Mouse (Mus musculus): ENCODE results near the gene Ear14.
A peak's percentile ranks its signal among the peaks of the same experiment; 100 is the strongest.
"Not testable (repeated sequence)": the region's sequence is repeated elsewhere in the genome, so short reads cannot be mapped to it uniquely, and the experiment has no call there.

The Ear14 gene

DNA sequence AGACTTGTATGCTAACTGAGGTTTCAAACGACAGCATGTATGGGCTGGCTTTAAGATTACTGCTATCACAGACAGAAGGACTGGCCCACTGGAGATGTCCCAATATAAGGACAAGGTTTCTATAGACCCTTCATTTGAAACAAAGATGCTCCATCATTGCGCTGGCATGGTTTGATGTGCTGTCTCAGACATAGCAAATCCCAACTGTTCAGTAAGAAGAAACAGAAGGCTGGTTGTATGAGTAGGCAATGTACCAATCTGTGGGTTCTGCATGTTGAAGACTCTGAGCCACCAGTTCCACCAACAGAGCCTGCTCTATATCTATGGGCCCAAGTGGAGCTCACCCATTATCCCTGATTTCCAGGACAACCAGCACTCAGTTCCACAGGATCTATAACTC, at the start of gene Ear14:
TSS of gene Ear14 (plus strand) at position 277 of the 400 bp plus-strand sequence.
- DNase-seq (ENCODE audit: low read depth) = no peak

DNA sequence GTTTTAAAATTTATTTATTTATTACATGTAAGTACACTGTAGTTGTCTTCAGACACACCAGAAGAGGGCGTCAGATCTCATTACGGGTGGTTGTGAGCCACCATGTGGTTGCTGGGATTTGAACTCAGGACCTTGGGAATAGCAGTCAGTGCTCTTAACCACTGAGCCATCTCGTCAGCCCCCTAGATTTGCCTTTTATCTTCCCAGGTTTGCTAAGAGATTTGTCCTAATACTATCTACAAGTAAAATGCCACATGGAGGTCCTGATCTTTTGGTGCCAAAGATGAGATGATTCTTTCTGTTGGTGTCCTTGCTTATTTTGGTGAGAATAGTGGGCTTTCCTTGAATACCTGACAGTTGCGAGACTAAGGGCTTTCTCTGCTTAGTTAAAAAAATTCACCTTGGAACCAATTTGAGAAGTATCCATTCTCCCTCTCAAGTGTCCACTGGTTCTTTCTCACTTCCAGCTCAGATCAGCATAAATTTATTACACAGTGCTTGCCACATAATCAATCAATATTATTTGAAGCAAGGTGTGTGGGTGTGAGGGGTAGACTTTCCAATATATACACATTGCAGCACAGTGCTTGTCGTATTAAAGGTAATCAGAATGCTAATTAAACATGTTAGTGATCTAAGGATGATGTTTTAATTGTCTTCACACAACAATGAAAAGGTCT, 47.0 kb upstream of the Ear14 start:
- no peak for DNase-seq (ENCODE audit: low read depth)

DNA sequence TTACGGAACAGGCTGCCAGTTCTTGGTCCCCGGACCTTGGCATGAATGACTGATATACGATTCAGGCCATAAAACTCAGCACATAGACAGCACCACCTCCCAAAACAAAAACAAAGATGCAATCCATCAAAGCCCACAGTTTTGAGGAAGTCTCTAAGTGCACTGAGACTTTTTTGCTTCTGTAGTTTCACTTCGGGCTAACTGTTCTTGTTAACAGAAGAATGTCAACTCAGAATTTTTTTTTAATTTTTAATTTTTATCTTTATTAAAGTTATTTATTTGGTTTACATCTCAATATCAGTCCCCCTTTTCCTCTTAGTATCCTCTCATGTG, 46.5 kb upstream of the Ear14 start:
- DNase-seq (ENCODE audit: low read depth) = no peak

DNA sequence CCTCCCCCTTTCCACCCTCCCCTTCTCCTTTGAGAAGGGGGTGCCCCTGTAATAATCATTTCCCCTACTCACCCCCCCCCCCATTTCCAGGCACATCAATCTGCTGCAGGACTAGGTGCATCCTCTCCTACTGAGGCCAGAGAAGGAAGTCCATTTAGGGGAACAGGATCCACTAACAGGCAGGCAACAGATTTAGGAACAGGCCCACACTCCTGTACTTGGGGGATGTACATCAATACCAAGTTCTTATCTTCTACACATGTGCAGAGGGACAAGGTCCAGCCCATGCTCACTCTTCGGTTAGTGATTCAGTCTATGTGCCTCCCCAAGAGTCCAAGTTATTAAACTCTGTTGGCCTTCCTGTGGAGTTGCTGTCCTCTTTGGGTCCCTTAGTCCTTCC, 46.1 kb upstream of the Ear14 start:
- no peak for DNase-seq (ENCODE audit: low read depth)

DNA sequence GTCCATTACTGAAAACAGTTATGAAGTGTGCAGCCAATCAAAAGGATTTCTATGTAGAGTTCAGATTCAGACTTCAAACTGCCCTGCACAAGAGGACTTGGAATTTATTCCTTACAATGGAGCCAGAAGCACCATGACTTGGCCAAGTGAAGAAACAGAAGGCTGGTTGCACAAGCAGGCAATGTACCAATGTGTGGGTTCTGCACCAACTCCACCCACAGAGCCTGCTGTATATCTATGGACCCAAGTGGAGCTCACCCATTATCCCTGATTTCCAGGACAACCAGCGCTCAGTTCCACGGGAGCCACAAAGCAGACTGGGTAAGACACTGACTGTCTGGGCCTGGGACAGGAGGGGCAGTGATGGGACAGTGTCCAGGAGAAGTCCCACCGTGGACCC, 41.2 kb upstream of the Ear14 start, which contains the start of gene Rnase2b:
TSS of gene Rnase2b (plus strand) at position 285 of the 400 bp plus-strand sequence.
- not testable (repeated sequence) for DNase-seq (ENCODE audit: low read depth)

DNA sequence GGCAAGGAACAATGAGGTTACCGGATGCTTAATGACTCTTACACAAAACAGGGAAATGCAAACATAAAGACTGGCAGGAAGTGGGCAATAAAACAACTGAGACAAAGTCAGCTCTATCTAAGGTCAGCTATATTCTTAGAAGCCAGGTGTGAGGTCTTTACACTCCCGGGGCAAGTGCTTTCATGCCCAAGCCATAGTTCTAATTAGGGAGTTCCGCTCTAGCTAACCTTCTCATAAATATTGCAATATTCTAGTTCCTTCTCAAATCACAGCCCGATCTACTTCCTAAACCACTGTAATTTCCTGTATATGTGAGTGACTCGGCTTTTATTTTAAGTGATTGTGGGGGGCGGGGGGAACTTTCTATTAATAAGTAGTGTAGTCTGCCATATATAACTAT, 39.9 kb upstream of the Ear14 start:
- DNase-seq (ENCODE audit: low read depth) = not testable (repeated sequence)

DNA sequence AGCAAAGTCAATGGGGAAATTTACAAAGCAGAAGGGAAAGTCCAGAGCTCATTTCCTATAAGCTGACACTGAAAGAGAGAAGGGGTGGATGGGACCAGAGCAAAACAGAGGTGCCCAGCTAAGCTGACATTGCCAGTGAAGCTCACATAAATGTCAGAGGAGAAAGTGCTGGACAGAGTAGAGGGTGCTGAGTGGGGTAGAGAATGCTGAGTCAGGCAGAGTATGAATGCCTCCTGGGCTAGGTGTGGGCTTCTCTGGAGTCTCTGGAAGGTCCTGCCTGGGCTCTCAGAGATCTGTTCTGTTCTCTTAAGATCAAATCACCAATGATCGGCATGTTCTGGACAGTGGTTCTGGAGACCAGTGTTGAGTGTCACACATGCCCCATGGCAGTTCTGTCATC, 37.8 kb upstream of the Ear14 start:
- no peak for DNase-seq (ENCODE audit: low read depth)

DNA sequence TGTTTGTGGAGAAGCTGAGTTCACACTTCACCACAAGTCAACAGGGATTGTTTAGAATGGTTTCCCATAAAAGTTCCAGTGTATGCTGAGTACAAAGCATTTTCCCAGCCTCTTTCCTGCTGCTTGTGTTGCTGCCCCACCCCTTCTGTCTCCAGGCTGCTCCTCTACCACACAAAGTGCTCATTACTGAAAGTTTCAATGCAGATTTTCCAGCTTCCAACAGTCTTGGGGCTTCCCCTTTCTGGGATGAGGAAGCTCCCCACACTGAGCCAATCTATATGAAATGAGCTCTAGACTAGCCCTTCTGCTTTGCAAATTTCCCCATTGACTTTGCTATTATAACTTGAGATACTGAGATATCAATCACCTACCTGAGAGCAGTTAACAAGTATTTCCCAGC, 37.1 kb upstream of the Ear14 start:
- no peak for DNase-seq (ENCODE audit: low read depth)

DNA sequence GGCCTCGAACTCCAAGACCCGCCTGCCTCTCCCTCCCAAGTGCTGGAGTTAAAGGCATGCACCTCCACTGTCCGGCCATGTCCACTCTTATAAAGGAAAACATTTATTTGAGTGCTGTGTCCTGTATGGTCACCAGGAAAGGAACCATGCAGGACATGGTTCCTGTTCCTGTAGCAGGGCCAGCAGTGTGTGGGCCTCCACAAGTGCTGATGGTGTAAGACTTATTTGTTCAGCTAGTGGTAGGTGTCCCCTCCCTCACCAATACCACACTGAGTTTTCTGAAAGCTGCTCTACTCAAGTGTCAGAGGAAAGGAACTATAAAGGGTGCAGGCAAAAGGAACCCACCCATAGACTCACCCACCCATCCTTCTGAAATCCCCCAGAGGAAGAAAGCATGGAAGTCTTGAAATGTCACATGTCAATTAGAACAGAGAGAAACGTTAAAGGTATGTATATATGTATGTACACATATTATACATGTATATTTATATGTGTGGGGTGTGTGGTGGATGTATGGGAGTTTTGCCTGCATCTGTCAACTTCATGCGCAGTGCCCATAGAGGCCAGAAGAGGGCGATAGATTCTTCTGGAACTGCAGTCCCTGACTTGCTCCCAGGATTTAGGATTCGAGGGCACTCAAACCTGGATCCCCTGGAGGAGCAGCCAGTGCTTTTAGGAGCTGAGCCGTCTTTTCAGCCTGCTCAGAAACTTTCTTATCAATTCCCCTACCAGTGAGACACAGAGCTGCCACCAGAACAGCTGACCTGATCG, 30.9 kb upstream of the Ear14 start:
- peak; percentile 37 for DNase-seq (ENCODE audit: low read depth)

DNA sequence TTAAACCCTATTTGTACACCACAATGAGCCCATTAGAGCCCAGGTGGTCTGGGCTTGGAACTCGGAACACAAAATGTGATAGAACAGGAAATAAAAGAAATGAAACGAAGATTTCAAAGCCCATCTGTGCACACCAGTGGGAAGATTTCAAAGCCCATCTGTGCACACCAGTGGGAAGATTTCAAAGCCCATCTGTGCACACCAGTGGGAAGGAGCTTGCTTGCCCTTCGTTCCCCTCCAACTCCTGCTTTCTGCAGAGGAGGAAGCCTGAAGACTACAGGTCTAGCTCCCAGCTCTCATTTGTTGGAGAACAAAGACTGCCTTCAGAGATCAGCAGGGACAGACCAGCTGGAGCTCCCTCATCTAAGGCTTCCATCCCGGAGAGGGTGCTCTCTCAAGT, 30.2 kb upstream of the Ear14 start:
- DNase-seq (ENCODE audit: low read depth) = not testable (repeated sequence)

DNA sequence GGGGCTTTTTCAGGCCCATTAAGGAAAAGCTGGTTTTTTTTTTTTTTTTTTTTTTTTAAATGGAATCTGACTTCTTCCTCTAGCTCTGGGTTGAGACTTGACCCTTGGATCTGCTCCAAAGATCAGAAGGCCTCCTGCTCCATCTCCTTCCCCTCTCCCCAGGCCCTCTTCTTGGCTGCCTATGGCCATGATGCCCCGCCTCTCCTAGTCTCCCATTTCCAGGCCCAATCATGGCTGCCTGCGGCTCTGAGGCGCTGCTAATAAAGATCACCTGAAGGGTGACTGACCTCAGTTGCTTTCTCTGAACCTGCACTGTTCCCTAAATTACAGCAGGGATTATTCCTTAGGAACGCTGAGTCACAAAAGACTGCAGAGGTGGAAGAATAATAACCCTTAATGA, 29.3 kb upstream of the Ear14 start:
- DNase-seq (ENCODE audit: low read depth) = no peak

DNA sequence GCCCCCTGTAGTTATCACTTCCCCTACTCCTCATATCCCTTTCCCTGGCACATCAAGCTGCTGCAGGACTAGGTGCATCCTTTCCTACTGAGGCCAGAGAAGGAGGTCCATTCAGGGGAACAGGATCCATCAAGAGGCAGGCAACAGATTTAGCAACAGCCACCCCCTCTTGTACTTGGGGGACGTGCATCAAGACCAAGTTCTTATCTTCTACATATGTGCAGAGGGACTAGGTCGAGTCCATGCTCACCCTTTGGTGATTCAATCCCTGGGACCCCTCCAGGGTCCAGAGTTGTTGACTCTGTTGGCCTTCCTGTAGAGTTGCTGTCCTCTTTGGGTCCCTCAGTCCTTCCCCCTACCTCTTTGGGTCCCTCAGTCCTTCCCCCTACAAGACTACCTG, 22.1 kb upstream of the Ear14 start:
- not testable (repeated sequence) for DNase-seq (ENCODE audit: low read depth)

DNA sequence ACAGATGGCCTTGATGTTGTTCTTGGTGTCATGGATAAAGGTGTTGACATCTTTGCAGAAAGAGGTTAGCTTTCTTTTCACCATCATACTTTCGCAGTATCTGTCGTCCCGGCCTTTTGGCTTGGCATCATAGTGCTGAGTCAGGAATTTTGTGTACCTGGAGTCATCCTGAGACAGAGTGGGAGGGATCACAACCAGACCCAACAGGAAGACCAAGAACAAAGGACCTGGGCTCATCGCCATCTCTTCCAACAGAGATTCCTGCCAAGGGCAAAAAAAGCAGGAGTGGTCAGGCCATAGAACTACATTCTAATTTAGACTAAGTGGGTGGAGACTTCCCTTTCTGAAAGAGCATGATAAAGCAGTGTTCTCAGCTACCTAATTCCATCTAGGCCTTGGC, 7.5 kb upstream of the Ear14 start:
- no peak for DNase-seq (ENCODE audit: low read depth)

DNA sequence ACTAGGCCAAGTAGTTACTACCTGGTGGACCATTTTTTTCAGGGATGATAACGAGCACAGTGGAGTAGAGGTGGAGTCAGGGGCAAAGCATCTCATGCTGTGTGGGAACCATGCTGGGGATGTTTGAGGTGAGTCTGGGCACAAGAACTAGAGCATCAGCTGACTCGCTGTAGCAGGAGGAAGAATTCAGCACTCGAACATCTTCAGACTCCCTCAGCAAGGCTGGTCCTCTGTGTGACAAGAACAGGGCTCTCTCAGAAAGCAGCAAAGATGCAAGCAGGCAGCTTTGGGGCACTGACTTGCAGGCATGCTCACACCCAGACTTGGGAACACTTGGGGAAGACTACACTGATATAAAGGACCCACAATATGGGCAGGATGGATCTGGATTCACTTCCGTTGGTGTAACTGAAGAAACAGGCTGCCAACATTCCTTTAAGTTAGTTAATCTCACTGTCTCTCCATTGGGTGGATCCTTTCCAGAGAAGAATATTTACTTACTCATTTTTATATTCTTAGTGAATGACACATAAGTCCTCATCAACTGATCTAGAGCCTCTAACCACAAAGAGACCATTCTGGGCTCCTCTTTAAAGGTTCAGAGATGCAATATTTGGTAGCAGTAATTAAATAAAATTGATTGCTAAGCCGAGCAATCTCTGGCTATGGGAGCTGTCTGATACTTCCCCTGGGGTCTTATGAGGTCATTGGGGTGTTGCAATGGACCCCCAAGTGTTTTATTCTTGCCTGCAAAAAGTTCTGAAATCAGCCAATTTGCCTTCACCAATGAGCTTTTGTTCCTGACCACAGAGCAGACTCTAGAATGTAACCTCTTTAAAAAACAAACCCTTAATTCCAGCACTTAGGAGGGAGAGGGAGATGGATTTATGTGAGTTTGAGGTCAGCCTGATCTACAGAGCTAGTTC, 3.8 kb upstream of the Ear14 start, which contains the start of gene Ang2:
TSS of gene Ang2 (minus strand) at position 51 of the 926 bp plus-strand sequence.
- DNase-seq (ENCODE audit: low read depth) = no peak

DNA sequence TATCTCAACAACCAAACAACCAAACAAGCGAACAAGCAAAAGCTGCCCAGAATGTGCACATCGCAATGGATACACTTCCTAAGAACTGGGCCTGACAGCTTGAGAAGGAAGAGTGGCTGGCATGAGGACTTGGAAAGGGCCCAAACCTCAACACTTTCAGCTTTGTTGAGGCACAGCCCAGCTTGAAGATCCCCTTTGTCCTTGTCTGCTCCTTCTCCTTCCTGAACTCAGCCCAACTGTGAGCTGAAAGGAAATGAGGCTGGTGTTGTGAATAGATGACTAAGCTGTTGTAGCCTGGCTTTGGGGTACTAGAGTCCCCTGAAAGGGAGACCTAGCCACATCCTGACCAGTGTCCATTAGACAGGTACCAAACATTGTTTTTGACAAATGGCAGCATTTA, 3.1 kb upstream of the Ear14 start:
- DNase-seq (ENCODE audit: low read depth) = no peak

DNA sequence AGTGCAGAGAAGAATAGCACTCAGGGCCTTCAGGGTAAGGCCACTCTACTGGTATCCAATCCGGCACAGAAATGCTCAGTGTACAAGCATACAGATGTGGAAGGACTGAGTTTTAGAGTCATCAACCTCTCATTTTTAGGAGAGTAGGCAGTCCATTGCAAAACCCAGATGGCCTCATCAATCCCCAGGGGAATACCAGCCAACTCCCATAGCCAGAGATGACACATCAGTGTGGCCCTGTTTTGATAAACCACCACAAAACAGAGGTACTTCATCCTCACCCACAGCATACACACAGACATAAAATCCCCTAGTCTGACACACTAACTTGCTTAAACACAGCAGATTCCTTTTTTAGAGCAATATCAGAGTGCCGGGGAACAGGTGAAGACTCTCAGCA, 2.7 kb upstream of the Ear14 start:
- no peak for DNase-seq (ENCODE audit: low read depth)

DNA sequence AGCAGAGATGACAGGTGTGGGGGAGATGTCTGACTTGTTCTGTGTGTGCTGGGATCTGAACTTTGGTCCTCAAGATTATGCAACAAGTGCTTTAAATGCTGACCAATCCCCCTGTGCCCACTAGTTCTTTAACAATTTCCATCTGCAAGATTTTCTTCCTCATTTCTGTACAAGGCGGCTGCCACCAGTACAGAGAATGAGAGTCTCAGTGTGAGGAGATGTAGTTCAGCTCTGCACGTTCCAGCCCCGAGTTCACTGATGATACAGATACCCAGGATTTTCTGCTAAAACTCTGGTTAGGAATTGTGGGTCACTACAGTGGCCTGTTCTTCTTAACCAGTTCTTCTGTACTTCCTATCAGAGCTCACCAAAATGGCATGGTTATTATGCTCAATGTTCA, 16.9 kb downstream of the Ear14 start:
- not testable (repeated sequence) for DNase-seq (ENCODE audit: low read depth)

DNA sequence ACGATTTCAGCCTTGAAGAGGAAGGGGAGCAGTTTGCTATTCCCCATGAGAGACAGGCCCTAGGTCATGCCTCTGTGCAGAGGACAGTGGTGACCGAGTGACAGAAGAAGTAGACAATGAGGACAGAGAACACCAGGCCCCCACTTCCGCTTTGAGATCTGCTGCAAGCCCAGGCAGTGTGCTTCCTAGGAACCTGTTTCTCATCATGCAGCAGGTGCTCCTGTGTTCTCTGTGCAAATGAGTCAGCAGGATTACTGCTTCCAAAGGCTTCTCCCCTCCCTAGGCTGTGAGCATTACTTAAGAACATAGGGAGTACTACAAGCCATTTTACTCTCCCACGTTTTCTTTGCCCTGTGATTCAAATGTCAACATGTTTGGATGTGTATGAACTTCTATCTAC, 26.5 kb downstream of the Ear14 start:
- not testable (repeated sequence) for DNase-seq (ENCODE audit: low read depth)

DNA sequence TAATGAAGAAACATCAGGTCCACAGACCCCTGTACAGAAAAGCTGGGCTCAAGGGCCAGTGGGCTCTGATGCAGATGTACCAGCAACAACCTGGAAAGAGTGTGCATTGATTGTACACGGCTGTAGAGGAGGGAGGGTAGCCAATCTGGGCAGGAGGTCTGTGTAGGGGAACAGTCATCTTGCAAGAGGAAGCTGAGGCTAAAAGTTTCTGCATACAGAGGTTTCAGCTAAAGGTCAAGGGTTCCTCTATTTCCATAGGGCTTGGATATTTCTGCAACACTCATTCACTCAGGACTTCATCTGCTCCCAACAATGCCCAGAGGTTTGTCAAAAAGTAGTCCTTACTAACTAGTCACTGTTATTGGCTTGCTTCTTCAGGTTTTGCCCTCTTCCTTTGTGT, 34.3 kb downstream of the Ear14 start:
- DNase-seq (ENCODE audit: low read depth) = not testable (repeated sequence)

DNA sequence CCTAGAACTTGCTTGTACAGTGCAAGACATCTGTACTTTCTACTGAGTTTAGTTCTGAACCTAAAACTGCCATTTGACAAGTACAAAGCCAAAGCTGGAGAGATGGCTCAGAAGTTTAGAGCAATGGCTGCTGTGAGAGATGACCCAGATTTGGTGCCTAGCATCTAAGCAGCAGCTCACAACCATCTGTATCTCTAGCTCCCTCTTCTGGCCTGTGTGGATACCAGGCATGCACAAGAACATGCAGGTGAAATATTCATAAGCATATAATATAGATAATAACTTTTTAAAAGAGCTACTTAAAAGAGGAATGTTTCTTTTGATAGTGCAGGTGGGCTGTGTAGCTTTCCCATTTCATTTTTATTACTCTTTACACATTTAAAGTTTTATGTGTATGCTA, 37.7 kb downstream of the Ear14 start:
- peak; percentile 29 for DNase-seq (ENCODE audit: low read depth)

DNA sequence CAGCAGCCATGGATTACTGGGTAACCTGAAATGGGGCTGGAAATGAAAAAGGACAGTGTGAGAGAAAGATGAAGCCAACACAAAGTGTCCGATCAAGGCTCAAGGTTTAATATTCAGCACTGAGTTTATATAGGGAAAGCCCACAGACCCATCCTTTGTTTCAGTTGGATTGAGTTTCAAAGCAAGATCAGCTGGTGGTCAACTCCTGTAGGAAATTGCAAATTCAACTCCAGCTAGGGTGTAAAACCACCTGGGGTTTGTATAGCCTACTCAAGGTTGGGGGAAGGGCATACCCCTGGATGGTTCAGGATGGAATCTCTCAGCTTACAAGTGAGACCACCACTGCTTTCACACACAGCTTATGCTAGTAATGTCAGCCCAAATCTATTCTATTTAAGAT, 44.5 kb downstream of the Ear14 start:
- DNase-seq (ENCODE audit: low read depth) = no peak

DNA sequence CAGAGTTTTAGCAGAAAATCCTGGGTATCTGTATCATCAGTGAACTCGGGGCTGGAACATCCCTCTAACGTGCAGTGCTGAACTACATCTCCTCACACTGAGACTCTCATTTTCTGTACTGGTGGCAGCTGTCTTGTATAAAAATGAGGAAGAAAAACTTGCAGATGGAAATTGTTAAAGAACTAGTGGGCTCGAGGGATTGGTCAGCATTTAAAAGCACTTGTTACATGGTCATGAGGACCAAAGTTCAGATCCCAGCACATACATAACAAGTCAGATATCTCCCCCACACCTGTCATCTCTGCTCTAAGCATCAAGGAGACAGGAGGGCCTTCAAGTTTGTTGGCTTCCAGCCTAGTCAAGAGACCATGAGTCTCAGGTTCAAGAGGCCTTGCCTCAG, 47.2 kb downstream of the Ear14 start:
- no peak for DNase-seq (ENCODE audit: low read depth)

DNA sequence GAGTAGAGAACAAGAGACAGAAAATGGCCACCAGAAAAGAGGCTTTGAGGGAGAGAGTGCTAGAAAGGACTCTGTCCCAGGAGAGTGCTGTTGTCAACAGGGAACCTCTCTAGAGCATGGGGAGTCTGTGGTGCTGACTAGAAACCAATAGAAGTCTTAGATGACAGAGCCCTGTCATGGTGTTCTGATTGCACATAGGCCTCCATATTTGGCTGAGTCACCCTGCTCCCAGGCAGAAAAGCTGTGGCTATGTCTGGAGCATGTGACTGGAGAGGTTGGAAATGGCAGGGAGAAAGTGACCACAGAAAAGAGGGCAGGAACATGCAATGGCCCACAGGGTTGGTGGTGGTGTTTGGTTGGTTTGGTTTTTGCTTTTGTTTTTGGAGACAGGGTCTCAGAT, 49.0 kb downstream of the Ear14 start:
- not testable (repeated sequence) for DNase-seq (ENCODE audit: low read depth)
